Mouse (Mus musculus): ENCODE results near the gene Tmem106a. TPM values are rescaled to one million over a fixed set of nuclear protein-coding genes. Genes with fewer than 3 reads are reported as not detected.

Tmem106a gene
- 10 to 100 TPM; 12.2 to 12.5 TPM for polyA plus RNA-seq (2017; shearing (Covaris generic))

DNA sequence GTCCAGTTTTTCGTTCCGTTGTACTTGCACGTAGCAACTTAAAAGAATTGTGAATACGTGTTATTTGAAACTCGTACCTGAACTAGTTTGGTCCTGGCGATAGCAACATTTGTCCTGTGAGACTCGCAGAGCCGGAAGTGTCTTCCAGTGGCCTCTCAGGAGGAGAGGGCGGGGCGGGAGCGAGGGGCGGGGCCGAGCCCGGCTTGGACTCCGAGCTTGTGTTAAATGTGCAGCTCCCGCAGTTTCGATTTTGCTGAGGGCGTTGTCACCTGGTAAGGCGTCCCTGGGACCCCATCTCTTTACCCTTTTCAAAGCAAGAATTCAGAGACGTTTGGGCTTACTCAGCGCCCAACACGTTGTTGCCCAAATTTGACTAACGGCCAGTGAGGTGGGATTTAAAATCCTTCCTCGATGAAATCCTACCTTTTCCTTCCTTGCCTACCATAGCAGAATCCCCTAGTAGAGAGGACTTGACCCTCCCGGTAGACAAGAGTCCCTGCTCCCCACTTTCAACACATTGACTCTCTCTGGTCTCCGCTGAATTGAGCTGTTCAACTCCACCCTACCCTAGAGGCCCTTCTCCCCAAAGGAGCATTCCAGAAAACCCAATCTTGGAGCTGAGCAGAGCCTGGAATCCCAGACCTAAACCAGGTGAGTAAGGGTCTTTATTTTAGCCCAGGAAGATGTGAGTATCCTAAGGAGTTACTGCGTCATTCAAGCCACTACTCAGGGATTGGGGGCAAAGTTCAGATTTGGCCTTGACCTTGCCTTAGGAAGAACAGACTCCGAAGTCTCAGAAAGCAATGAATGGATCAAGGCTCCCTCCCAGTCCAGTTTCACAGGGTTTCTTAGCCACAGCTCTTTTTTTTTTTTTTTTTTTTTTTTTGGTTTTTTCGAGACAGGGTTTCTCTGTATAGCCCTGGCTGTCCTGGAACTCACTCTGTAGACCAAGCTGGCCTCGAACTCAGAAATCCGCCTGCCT, at the start of gene Tmem106a:
TSS of gene Tmem106a (plus strand) at position 189 of the 982 bp plus-strand sequence.

DNA sequence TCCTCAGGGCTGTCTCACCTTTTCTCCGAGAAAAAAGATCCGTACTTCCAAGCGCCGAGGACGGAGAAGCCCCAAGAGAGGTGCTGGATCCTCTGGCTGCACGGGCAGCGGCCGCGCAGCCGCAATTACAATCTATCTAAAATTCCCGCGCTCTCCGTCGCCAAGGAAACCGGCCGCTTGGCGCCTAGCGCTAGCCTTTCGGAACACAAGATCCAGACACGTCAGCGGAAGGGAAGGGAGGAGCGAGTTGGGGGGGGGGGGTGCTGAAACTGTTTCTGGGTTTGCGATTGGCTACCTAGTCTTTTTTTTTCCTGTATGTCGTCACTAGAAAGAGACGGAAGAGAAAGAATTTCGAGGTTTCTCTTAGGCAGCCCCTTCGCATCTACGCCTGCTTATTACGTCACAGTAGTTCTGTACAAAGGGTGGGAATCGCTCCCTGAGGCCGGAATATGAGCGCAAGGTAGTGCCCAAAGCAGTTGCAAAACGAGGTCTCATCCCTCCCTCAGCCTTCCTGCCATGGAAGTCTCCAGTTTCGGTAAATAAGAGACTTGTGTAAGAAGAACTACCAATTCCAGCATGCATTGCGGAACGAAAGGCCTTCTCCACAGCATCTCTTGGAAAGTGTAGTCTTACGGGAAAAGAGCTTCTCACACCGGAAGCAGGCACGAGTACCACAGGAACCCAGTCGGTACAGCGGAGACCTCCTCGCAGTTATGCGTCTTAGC, 30.1 kb upstream of the Tmem106a start, which contains the start of the genes Brca1 and Nbr1:
TSS of gene Brca1 (minus strand) at position 205 of the 725 bp plus-strand sequence.
TSS of gene Nbr1 (plus strand) at position 399 of the 725 bp plus-strand sequence.

DNA sequence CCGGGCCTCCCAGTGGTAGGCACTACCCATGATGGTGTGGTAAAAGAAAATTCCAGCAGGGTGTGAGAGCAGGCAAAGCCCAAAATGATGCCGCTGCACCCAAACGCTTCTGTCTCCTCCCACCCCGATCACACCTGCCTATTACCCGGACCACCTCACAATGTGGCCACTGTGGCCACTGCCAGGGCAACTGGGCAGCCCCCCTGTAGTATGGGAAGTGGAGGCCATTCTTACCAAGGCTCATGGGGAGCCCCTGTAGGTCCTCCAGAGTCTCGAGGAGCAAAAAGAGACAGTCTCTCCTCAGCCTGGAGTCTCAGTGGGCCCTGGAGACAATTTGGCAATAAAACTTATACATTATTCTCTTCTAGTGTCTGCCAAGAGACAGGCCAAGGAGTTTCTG, 17.1 kb downstream of the Tmem106a start, which contains the start of gene Gm11634:
TSS of gene Gm11634 (minus strand) at position 101 of the 400 bp plus-strand sequence.

DNA sequence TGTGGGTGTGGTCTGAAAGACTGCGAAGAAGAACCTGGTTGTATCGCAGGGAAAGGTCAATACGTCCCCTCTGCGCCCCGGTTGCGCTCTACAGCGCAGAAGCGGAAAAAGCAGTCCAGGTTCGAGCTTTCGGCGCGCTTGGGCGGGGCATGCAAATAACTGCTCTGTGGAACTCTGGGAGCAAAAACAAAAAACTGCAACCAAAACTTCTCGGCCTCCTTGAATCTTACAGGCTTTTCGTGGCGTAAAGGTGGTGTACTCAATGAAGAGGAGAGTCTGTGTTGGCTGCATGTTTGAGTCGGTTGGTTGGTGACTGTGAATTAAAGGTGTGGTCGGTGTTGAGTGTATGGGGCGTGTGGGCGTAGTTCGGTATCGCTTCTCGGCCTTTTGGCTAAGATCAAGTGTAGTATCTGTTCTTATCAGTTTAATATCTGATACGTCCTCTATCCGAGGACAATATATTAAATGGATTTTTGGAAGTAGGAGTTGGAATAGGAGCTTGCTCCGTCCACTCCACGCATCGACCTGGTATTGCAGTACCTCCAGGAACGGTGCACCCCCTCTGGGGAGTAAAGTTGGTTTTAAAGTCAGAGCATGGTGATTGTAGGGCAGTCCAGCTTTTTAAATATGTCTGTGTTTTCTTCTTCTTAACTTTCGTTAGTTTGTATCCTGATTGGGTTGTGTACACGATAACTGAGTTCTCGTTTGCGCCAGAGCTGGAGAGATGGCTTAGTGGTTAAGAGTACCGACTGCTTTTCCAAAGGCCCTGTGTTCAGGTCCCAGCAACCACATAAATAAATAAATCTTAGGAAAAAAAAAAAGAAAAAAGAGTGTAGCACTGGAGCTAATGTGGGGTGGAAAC, 45.2 kb downstream of the Tmem106a start, which contains the start of gene Rdm1:
TSS of gene Rdm1 (plus strand) at position 201 of the 862 bp plus-strand sequence.

Other genes with a start within 250 kb of the Tmem106a start
- not detected for gene G6pc, start 214.7 kb upstream of the Tmem106a start, polyA plus RNA-seq (2017; shearing (Covaris generic))
- gene Aarsd1, start 164.6 kb upstream of the Tmem106a start, polyA plus RNA-seq (2017; shearing (Covaris generic)) = 10 to 100 TPM; 30.6 to 35.3 TPM
- gene Gm27029, start 157.4 kb upstream of the Tmem106a start, polyA plus RNA-seq (2017; shearing (Covaris generic)) = 1 to 10 TPM; 1.5 to 3.9 TPM
- gene Rundc1, start 157.2 kb upstream of the Tmem106a start, polyA plus RNA-seq (2017; shearing (Covaris generic)) = 10 to 100 TPM; 28.1 to 38.0 TPM
- gene Ptges3l, start 156.9 kb upstream of the Tmem106a start, polyA plus RNA-seq (2017; shearing (Covaris generic)) = 1 to 10 TPM; 4.3 to 5.1 TPM
- gene Rpl27, start 139.9 kb upstream of the Tmem106a start, polyA plus RNA-seq (2017; shearing (Covaris generic)) = 100 to 1,000 TPM; 267 to 297 TPM
- gene Ifi35, start 133.8 kb upstream of the Tmem106a start, polyA plus RNA-seq (2017; shearing (Covaris generic)) = 100 to 1,000 TPM; 165 to 180 TPM
- gene Rnd2, start 117.2 kb upstream of the Tmem106a start, polyA plus RNA-seq (2017; shearing (Covaris generic)) = 1 to 10 TPM in 1 of 2 experiments, under 1 TPM in 1; 0.30 to 3.6 TPM
- under 1 TPM; 0.70 to 0.72 TPM for gene Vat1, start 116.0 kb upstream of the Tmem106a start, polyA plus RNA-seq (2017; shearing (Covaris generic))
- 1 to 10 TPM; 1.5 to 3.2 TPM for gene Brca1, start 30.3 kb upstream of the Tmem106a start, polyA plus RNA-seq (2017; shearing (Covaris generic))
- 100 to 1,000 TPM in 1 of 2 experiments, 10 to 100 TPM in 1; 96.3 to 115 TPM for gene Nbr1, start 30.1 kb upstream of the Tmem106a start, polyA plus RNA-seq (2017; shearing (Covaris generic))
- gene Gm11634, start 17.0 kb downstream of the Tmem106a start, polyA plus RNA-seq (2017; shearing (Covaris generic)) = 1 to 10 TPM in 1 of 2 experiments, under 1 TPM in 1; 0.29 to 1.6 TPM
- gene Rdm1, start 45.0 kb downstream of the Tmem106a start, polyA plus RNA-seq (2017; shearing (Covaris generic)) = 10 to 100 TPM; 54.0 to 80.1 TPM
- 1 to 10 TPM; 2.0 to 8.3 TPM for gene Arl4d, start 83.3 kb downstream of the Tmem106a start, polyA plus RNA-seq (2017; shearing (Covaris generic))
- gene Dhx8, start 150.7 kb downstream of the Tmem106a start, polyA plus RNA-seq (2017; shearing (Covaris generic)) = 10 to 100 TPM; 52.9 to 60.1 TPM
- under 1 TPM in 1 of 2 experiments, not detected in 1; 0.55 TPM for gene Etv4, start 203.1 kb downstream of the Tmem106a start, polyA plus RNA-seq (2017; shearing (Covaris generic))